Mouse (Mus musculus): ENCODE measurements around the gene Sox10. TPM values are rescaled to one million over a fixed set of nuclear protein-coding genes. Genes with fewer than 3 reads are reported as not detected.

Sox10 gene
- polyA plus RNA-seq, 1 experiment from 2014 or later = 3.9 TPM

DNA sequence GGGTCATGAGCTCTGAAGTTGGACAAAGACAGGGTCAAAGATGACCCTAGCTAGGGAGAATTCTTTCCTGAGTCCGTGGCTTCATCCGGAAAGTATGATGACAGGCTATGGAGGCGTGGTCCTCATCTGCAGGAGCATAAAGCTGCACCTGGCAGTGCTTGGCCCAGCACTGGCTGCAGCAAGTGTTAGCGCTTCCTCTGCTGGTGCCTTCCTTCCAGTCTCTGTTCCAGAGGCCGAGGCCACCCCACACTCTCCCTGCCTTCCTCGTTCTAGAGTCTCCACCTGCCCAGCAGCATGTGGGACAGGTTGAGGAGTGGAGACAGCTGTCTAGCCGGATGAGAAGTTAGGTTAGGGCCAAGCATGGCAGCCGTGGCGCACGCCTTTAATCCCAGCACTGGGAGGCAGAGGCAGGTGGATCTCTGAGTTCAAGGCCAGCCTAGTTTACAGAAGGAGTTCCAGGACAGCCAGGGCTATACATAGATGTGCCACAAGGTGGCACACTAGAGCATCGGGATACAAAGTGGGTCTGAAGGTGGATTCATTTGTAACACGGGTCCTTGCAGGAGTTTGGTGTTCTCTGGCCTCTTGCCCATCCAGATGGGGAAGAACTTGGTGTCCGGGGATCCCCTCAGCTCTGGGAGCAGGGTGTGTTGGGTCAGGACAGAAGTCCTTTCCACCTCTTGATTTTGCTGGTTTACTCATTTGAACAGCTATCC is 38.7 kb downstream of the Sox10 start:
- WGBS = 88% methylated on average over 13 of the region's 13 CpGs
- peaks cover 15% of the 10 kb centered on the region for H3K36me3 ChIP-seq (ENCODE audit: control insufficient read depth, insufficient read depth, low read length)
- DNase-seq (ENCODE audit: low spot score) = peak; percentile 68

DNA sequence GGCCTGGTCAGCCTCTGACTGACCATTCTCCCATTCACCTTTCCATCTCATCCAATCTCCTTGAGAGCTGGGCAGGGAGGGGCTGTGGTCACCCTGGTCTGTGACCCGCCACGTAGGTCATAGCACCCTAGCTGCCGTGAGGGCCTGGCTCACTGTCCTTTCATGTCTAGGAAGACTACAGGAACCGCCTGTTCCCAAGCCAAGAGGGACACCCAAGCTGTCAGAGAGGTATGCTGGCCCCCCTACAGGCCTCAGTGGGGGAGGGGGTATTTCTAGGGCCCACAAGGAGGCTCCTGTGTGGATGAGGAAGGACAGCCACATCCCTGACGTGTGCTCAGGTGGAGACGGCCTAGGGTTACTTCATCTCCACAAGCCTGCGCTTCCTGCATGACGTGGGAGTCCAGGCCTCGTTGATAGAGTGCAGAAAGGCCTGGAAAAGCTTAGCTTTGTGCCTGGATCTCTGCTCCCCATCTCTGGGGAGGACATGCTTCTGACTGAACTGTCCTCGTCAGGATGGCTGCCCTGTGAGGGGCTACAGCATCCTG is 40.6 kb downstream of the Sox10 start:
- no peaks in the 10 kb centered on the region for H3K9me3 ChIP-seq (ENCODE audit: control insufficient read depth, low read length)
- H3K27ac ChIP-seq (replicated peaks; ENCODE audit: low read depth, low read length) = no peak overlapping the region
- DNase-seq (ENCODE audit: low spot score) (no peak), ATAC-seq (ENCODE audit: insufficient number of reproducible peaks, low FRiP score, low TSS enrichment, low read depth) (no peak)
- no peaks in the 10 kb centered on the region for H3K27me3 ChIP-seq (ENCODE audit: control insufficient read depth, insufficient read depth, low read length)
- WGBS = 84% methylated on average over 10 of the region's 10 CpGs
- no peak overlapping the region for H3K9ac ChIP-seq (ENCODE audit: low read length)
- no peak overlapping the region for H3K4me2 ChIP-seq (ENCODE audit: low read depth, severe bottlenecking)
- H3K36me3 ChIP-seq (ENCODE audit: control insufficient read depth, insufficient read depth, low read length) = peaks cover 14% of the 10 kb centered on the region
- H3K4me1 ChIP-seq (ENCODE audit: control insufficient read depth, insufficient read depth, low read length) = no peaks in the 10 kb centered on the region
- H3K4me3 ChIP-seq (ENCODE audit: low read depth, low read length) = no peak overlapping the region

More for the DNA sequence above, 38.7 kb downstream of the Sox10 start:
- H3K4me1 ChIP-seq (ENCODE audit: control insufficient read depth, insufficient read depth, low read length) = no peaks in the 10 kb centered on the region
- H3K27ac ChIP-seq (replicated peaks; ENCODE audit: low read depth, low read length) = no peak overlapping the region
- H3K27me3 ChIP-seq (ENCODE audit: control insufficient read depth, insufficient read depth, low read length) = no peaks in the 10 kb centered on the region
- ATAC-seq (ENCODE audit: insufficient number of reproducible peaks, low FRiP score, low TSS enrichment, low read depth) = no peak
- H3K9ac ChIP-seq (ENCODE audit: low read length) = no peak overlapping the region
- H3K4me3 ChIP-seq (ENCODE audit: low read depth, low read length) = no peak overlapping the region
- H3K9me3 ChIP-seq (ENCODE audit: control insufficient read depth, low read length) = no peaks in the 10 kb centered on the region
- H3K4me2 ChIP-seq (ENCODE audit: low read depth, severe bottlenecking) = no peak overlapping the region

DNA sequence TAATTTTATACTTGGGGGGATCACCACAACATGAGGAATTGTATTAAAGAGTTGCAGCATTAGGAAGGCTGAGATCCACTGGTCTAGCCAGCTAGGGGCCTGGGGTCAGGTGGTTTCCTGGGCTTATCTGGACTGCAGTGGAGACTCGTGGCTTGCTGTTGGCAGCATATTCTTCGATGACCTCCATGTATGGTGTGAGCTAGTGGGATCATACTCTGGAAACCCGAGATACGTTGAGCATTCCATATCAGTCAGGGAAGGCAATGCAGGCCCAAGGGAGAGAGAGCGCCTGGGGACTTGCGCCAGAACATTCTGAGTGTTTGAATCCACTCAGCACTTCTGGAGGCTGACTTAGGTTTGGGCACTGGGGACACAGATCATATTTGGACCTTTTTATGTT is 41.3 kb downstream of the Sox10 start:
- Histone ChIP-seq H3K9ac (ENCODE audit: low read length) (no peak overlapping the region), H3K36me3 (ENCODE audit: control insufficient read depth, insufficient read depth, low read length) (peaks cover 14% of the 10 kb centered on the region), H3K4me3 (ENCODE audit: low read depth, low read length) (no peak overlapping the region), H3K9me3 (ENCODE audit: control insufficient read depth, low read length) (no peaks in the 10 kb centered on the region), H3K27me3 (ENCODE audit: control insufficient read depth, insufficient read depth, low read length) (no peaks in the 10 kb centered on the region), H3K4me2 (ENCODE audit: low read depth, severe bottlenecking) (no peak overlapping the region), H3K4me1 (ENCODE audit: control insufficient read depth, insufficient read depth, low read length) (no peaks in the 10 kb centered on the region), H3K27ac (replicated peaks; ENCODE audit: low read depth, low read length) (no peak overlapping the region)
- ATAC-seq (ENCODE audit: insufficient number of reproducible peaks, low FRiP score, low TSS enrichment, low read depth) (no peak), DNase-seq (ENCODE audit: low spot score) (no peak)
- 93% methylated on average over 6 of the region's 6 CpGs for WGBS

DNA sequence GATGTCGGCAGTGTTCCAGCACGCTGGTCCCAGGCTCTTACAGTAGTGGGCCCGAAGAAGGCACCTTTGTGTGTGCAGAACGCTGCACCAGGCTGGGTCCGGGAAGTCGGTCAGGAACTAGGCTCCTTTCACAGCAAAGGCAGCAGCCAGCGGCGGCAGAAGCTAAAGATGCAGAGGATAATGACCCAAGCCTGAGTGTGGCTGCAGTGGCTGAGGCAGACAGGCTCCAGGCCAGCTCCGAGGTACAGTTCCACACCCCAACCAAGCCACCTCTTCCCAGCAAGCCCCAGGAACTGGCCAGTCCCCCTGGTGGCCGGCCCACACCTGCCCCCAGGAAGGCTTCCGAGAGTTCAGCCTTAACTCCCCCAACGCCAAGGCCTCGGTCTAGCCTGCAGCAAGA is 42.5 kb downstream of the Sox10 start:
- H3K4me2 ChIP-seq (ENCODE audit: low read depth, severe bottlenecking) = no peak overlapping the region
- DNase-seq (ENCODE audit: low spot score) (no peak), ATAC-seq (ENCODE audit: insufficient number of reproducible peaks, low FRiP score, low TSS enrichment, low read depth) (no peak)
- H3K4me1 ChIP-seq (ENCODE audit: control insufficient read depth, insufficient read depth, low read length) = no peaks in the 10 kb centered on the region
- 79% methylated on average over 13 of the region's 13 CpGs for WGBS
- no peak overlapping the region for H3K4me3 ChIP-seq (ENCODE audit: low read depth, low read length)
- H3K27me3 ChIP-seq (ENCODE audit: control insufficient read depth, insufficient read depth, low read length) = no peaks in the 10 kb centered on the region
- no peak overlapping the region for H3K9ac ChIP-seq (ENCODE audit: low read length)
- peaks cover 12% of the 10 kb centered on the region for H3K36me3 ChIP-seq (ENCODE audit: control insufficient read depth, insufficient read depth, low read length)
- H3K9me3 ChIP-seq (ENCODE audit: control insufficient read depth, low read length) = no peaks in the 10 kb centered on the region
- H3K27ac ChIP-seq (replicated peaks; ENCODE audit: low read depth, low read length) = no peak overlapping the region

GRCm38 (mm10) chr15:79122119-79122518 is 42.9 kb downstream of the Sox10 start:
- no peak for ATAC-seq (ENCODE audit: insufficient number of reproducible peaks, low FRiP score, low TSS enrichment, low read depth)
- WGBS = 68% methylated on average over 4 of the region's 4 CpGs
- Histone ChIP-seq H3K4me2 (ENCODE audit: low read depth, severe bottlenecking) (no peak overlapping the region), H3K4me1 (ENCODE audit: control insufficient read depth, insufficient read depth, low read length) (no peaks in the 10 kb centered on the region), H3K27ac (replicated peaks; ENCODE audit: low read depth, low read length) (no peak overlapping the region), H3K9me3 (ENCODE audit: control insufficient read depth, low read length) (no peaks in the 10 kb centered on the region), H3K27me3 (ENCODE audit: control insufficient read depth, insufficient read depth, low read length) (no peaks in the 10 kb centered on the region), H3K36me3 (ENCODE audit: control insufficient read depth, insufficient read depth, low read length) (peaks cover 8% of the 10 kb centered on the region), H3K4me3 (ENCODE audit: low read depth, low read length) (no peak overlapping the region), H3K9ac (ENCODE audit: low read length) (no peak overlapping the region)
- DNase-seq (ENCODE audit: low spot score) = no peak

DNA sequence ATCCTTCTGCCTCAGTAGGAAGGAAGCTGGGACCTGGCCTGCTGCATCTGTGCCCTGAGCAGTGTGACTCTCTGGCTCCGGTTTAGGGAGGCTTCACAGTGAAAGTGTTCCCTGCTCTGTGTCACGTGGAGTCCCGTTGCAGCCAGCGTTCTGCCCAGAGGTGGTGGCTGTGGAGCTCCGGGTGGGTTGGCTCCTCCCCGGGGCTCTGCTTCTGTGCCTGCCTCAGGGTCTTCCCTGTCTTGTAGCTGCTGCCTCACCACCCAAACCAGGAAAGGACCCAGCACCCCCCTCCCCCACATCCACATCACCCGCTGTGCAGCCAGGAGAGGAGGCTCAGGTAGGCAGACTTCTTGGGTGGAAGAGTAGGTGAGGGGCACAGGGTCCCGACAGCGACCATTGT is 45.5 kb downstream of the Sox10 start:
- no peak overlapping the region for H3K27ac ChIP-seq (replicated peaks; ENCODE audit: low read depth, low read length)
- H3K36me3 ChIP-seq (ENCODE audit: control insufficient read depth, insufficient read depth, low read length) = peaks cover 3% of the 10 kb centered on the region; the same call in 1 of the 2 replicates
- H3K9me3 ChIP-seq (ENCODE audit: control insufficient read depth, low read length) = no peaks in the 10 kb centered on the region
- ATAC-seq (ENCODE audit: insufficient number of reproducible peaks, low FRiP score, low TSS enrichment, low read depth) (no peak), DNase-seq (ENCODE audit: low spot score) (no peak)
- no peak overlapping the region for H3K4me3 ChIP-seq (ENCODE audit: low read depth, low read length)
- 81% methylated on average over 9 of the region's 9 CpGs for WGBS
- H3K4me1 ChIP-seq (ENCODE audit: control insufficient read depth, insufficient read depth, low read length) = no peaks in the 10 kb centered on the region
- no peak overlapping the region for H3K9ac ChIP-seq (ENCODE audit: low read length)
- H3K27me3 ChIP-seq (ENCODE audit: control insufficient read depth, insufficient read depth, low read length) = no peaks in the 10 kb centered on the region
- H3K4me2 ChIP-seq (ENCODE audit: low read depth, severe bottlenecking) = no peak overlapping the region

DNA sequence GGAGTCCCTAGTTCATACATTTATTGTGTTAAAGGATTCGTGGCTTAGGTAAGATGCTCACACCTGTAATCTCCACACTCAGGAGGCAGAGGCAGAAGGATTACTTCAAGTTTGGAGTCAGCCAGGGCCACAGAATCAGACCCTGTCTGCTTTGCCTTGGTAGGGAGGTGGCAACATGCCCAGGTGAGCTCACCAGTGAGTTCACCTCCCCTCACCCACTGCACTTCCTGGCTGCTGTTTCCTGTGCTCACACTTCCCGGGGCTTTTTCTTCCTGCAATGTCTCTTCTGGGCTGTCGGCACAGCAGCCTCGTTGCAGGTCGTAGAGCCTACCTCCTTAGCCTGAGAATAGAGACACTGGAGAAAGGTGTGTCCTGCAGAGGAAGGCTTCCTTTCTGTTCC is 49.8 kb downstream of the Sox10 start:
- Histone ChIP-seq H3K9me3 (ENCODE audit: control insufficient read depth, low read length) (no peaks in the 10 kb centered on the region), H3K27ac (replicated peaks; ENCODE audit: low read depth, low read length) (no peak overlapping the region), H3K27me3 (ENCODE audit: control insufficient read depth, insufficient read depth, low read length) (no peaks in the 10 kb centered on the region), H3K4me2 (ENCODE audit: low read depth, severe bottlenecking) (no peak overlapping the region), H3K4me3 (ENCODE audit: low read depth, low read length) (no peak overlapping the region), H3K9ac (ENCODE audit: low read length) (no peak overlapping the region), H3K4me1 (ENCODE audit: control insufficient read depth, insufficient read depth, low read length) (peaks cover 5% of the 10 kb centered on the region), H3K36me3 (ENCODE audit: control insufficient read depth, insufficient read depth, low read length) (peaks cover 3% of the 10 kb centered on the region; the same call in 1 of the 2 replicates)
- ATAC-seq (ENCODE audit: insufficient number of reproducible peaks, low FRiP score, low TSS enrichment, low read depth) (no peak), DNase-seq (ENCODE audit: low spot score) (no peak)
- 53% methylated on average over 5 of the region's 5 CpGs for WGBS

- Histone ChIP-seq H3K27ac (replicated peaks; ENCODE audit: low read depth, low read length) (no peak overlapping the region), H3K27me3 (ENCODE audit: control insufficient read depth, insufficient read depth, low read length) (no peaks in the 10 kb centered on the region), H3K4me3 (ENCODE audit: low read depth, low read length) (no peak overlapping the region), H3K9me3 (ENCODE audit: control insufficient read depth, low read length) (no peaks in the 10 kb centered on the region), H3K4me1 (ENCODE audit: control insufficient read depth, insufficient read depth, low read length) (peaks cover 15% of the 10 kb centered on the region), H3K9ac (ENCODE audit: low read length) (no peak overlapping the region), H3K4me2 (ENCODE audit: low read depth, severe bottlenecking) (no peak overlapping the region), H3K36me3 (ENCODE audit: control insufficient read depth, insufficient read depth, low read length) (no peaks in the 10 kb centered on the region; the same call in 1 of the 2 replicates)
- 84% methylated on average over 4 of the region's 4 CpGs for whole genome bisulfite sequencing
- ATAC-seq (ENCODE audit: insufficient number of reproducible peaks, low FRiP score, low TSS enrichment, low read depth) (no peak), DNase-seq (ENCODE audit: low spot score) (no peak)
These were observed 53.3 kb downstream of the Sox10 start for GRCm38 (mm10) chr15:79111774-79112173.

Data from limb, embryonic 11.5 days (tissue).